Mouse (Mus musculus): ENCODE measurements at regions not wholly inside any gene's neighbourhood (a gene's known extent, or its start where the extent isn't known, plus 50 kb on each side); places are given as distances from the start of the nearest gene placed in this dataset.
A peak's percentile ranks its signal among the peaks of the same experiment; 100 is the strongest.

- no peaks in the 10 kb centered on the region for H3K27me3 ChIP-seq (ENCODE audit: insufficient read depth, low read length)
- no peaks in the 10 kb centered on the region for H3K4me1 ChIP-seq (ENCODE audit: insufficient read depth)
- H3K4me3 ChIP-seq (ENCODE audit: low read depth, low read length), result no peak overlapping the region
- no peaks in the 10 kb centered on the region for H3K36me3 ChIP-seq (ENCODE audit: insufficient read depth)
- TF ChIP-seq CTCF (IDR thresholded peaks at IDR 0.05; ENCODE audit: low read depth), result no peak
- H3K27ac ChIP-seq (ENCODE audit: low read depth), result no peak overlapping the region
- H3K9ac ChIP-seq, result no peak overlapping the region
- H3K4me2 ChIP-seq, result no peak overlapping the region
- 63% methylated on average over 12 of the region's 12 CpGs for WGBS
- DNase-seq (peak; percentile 31), ATAC-seq (ENCODE audit: insufficient read depth) (no peak)
- no peaks in the 10 kb centered on the region for H3K9me3 ChIP-seq (ENCODE audit: low read depth, low read length)
These were observed 334.5 kb upstream of the Klf12 start for GRCm38 (mm10) chr14:100618793-100619655.

GRCm38 (mm10) chr14:100610017-100610760 lies 325.7 kb upstream of the Klf12 start:
- Histone ChIP-seq H3K4me1 (ENCODE audit: insufficient read depth) (no peaks in the 10 kb centered on the region), H3K4me2 (no peak overlapping the region), H3K9me3 (ENCODE audit: low read depth, low read length) (no peaks in the 10 kb centered on the region), H3K27ac (ENCODE audit: low read depth) (peak overlapping the region; percentile 32; the same call in 1 of the 2 replicates), H3K4me3 (ENCODE audit: low read depth, low read length) (no peak overlapping the region), H3K27me3 (ENCODE audit: insufficient read depth, low read length) (no peaks in the 10 kb centered on the region), H3K36me3 (ENCODE audit: insufficient read depth) (no peaks in the 10 kb centered on the region), H3K9ac (no peak overlapping the region)
- peak; percentile 78 for DNase-seq
- peak; percentile 58; the same call in 1 of the 2 replicates for ATAC-seq (ENCODE audit: insufficient read depth)
- no peak for TF ChIP-seq CTCF (IDR thresholded peaks at IDR 0.05; ENCODE audit: low read depth)
- 84% methylated on average over 1 of the region's 1 CpGs for WGBS

GRCm38 (mm10) chr14:100607109-100607508 lies 322.6 kb upstream of the Klf12 start:
- DNase-seq, result peak; percentile 88

GRCm38 (mm10) chr14:100600886-100601451 lies 316.5 kb upstream of the Klf12 start:
- WGBS, result 52% methylated on average over 7 of the region's 7 CpGs
- no peak for ATAC-seq (ENCODE audit: insufficient read depth)
- Histone ChIP-seq H3K27ac (ENCODE audit: low read depth) (no peak overlapping the region), H3K9ac (no peak overlapping the region), H3K4me3 (ENCODE audit: low read depth, low read length) (no peak overlapping the region), H3K4me2 (no peak overlapping the region), H3K4me1 (ENCODE audit: insufficient read depth) (no peaks in the 10 kb centered on the region), H3K27me3 (ENCODE audit: insufficient read depth, low read length) (no peaks in the 10 kb centered on the region), H3K36me3 (ENCODE audit: insufficient read depth) (no peaks in the 10 kb centered on the region), H3K9me3 (ENCODE audit: low read depth, low read length) (no peaks in the 10 kb centered on the region)
- TF ChIP-seq CTCF (IDR thresholded peaks at IDR 0.05; ENCODE audit: low read depth), result no peak
- no peak for DNase-seq

More at GRCm38 (mm10) chr14:100607109-100607508, 322.6 kb upstream of the Klf12 start:
- no peak for TF ChIP-seq CTCF (IDR thresholded peaks at IDR 0.05; ENCODE audit: low read depth)
- Histone ChIP-seq H3K4me2 (no peak overlapping the region), H3K4me1 (ENCODE audit: insufficient read depth) (no peaks in the 10 kb centered on the region), H3K9me3 (ENCODE audit: low read depth, low read length) (no peaks in the 10 kb centered on the region), H3K36me3 (ENCODE audit: insufficient read depth) (no peaks in the 10 kb centered on the region), H3K27ac (ENCODE audit: low read depth) (no peak overlapping the region), H3K9ac (no peak overlapping the region), H3K27me3 (ENCODE audit: insufficient read depth, low read length) (no peaks in the 10 kb centered on the region), H3K4me3 (ENCODE audit: low read depth, low read length) (no peak overlapping the region)
- WGBS, result 74% methylated on average over 4 of the region's 4 CpGs
- ATAC-seq (ENCODE audit: insufficient read depth), result peak; percentile 69; the same call in 1 of the 2 replicates

- TF ChIP-seq CTCF (IDR thresholded peaks at IDR 0.05; ENCODE audit: low read depth), result no peak
- ATAC-seq (ENCODE audit: insufficient read depth), result no peak
- no peak for DNase-seq
- Histone ChIP-seq H3K36me3 (ENCODE audit: insufficient read depth) (no peaks in the 10 kb centered on the region), H3K27me3 (ENCODE audit: insufficient read depth, low read length) (no peaks in the 10 kb centered on the region), H3K4me3 (ENCODE audit: low read depth, low read length) (no peak overlapping the region), H3K9me3 (ENCODE audit: low read depth, low read length) (no peaks in the 10 kb centered on the region), H3K9ac (no peak overlapping the region), H3K4me2 (no peak overlapping the region), H3K27ac (ENCODE audit: low read depth) (no peak overlapping the region), H3K4me1 (ENCODE audit: insufficient read depth) (no peaks in the 10 kb centered on the region)
These were observed 285.5 kb upstream of the Klf12 start for GRCm38 (mm10) chr14:100570026-100570425.

DNA sequence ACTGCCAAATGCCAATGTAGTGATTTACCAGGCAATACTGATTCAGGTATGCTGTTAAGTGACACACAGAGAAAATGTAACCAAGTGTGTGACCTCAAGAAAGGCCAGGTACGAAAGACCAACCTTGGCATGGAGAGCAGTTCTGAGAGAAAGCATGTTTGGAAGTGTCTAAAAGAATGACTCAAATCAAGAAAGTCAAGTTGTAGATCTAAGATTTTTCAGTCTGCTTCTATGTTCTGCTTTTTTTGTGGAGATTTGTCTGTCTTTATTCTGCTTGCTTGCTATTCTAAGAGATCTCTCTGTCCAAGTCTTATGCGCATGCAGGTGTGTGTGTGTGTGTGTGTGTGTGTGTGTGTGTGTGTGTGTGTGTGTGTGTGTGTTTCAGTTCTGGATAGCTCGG lies 277.4 kb upstream of the Klf12 start:
- 81% methylated on average over 3 of the region's 3 CpGs for WGBS
- no peaks in the 10 kb centered on the region for H3K27me3 ChIP-seq (ENCODE audit: insufficient read depth, low read length)
- H3K4me3 ChIP-seq (ENCODE audit: low read depth, low read length), result no peak overlapping the region
- no peaks in the 10 kb centered on the region for H3K36me3 ChIP-seq (ENCODE audit: insufficient read depth)
- DNase-seq (no peak), ATAC-seq (ENCODE audit: insufficient read depth) (no peak)
- no peaks in the 10 kb centered on the region for H3K4me1 ChIP-seq (ENCODE audit: insufficient read depth)
- H3K9me3 ChIP-seq (ENCODE audit: low read depth, low read length), result no peaks in the 10 kb centered on the region
- H3K4me2 ChIP-seq, result no peak overlapping the region
- no peak overlapping the region for H3K9ac ChIP-seq
- TF ChIP-seq CTCF (IDR thresholded peaks at IDR 0.05; ENCODE audit: low read depth), result no peak
- H3K27ac ChIP-seq (ENCODE audit: low read depth), result no peak overlapping the region

DNA sequence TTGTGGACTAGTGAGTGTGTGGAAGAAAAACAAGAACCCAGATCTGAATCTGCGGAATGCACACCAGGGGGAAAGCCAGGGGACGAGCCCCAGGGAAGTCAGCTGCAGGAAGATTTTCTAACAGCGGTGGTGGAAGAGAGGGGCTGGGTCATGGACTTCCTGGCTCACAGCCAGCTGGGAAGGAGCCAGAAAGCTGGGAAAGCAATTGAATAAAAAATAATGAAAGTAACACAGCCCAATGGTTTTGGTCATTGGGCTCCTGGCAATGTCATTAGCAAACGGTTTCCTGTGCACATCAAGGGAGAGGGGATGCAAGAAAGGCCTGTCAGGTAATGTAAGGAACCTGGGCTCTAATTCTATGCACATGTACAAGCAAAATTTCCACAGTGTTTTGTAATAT lies 273.9 kb upstream of the Klf12 start:
- Histone ChIP-seq H3K4me3 (ENCODE audit: low read depth, low read length) (no peak overlapping the region), H3K27ac (ENCODE audit: low read depth) (no peak overlapping the region), H3K9me3 (ENCODE audit: low read depth, low read length) (no peaks in the 10 kb centered on the region), H3K27me3 (ENCODE audit: insufficient read depth, low read length) (no peaks in the 10 kb centered on the region), H3K9ac (no peak overlapping the region), H3K4me2 (peak overlapping the region; percentile 44), H3K4me1 (ENCODE audit: insufficient read depth) (no peaks in the 10 kb centered on the region), H3K36me3 (ENCODE audit: insufficient read depth) (no peaks in the 10 kb centered on the region)
- DNase-seq, result peak; percentile 90
- peak; percentile 25; the same call in 1 of the 2 replicates for TF ChIP-seq CTCF (IDR thresholded peaks at IDR 0.05; ENCODE audit: low read depth)
- ATAC-seq (ENCODE audit: insufficient read depth), result peak; percentile 88
- 7% methylated on average over 4 of the region's 4 CpGs for WGBS

Data from lung, embryonic 14.5 days (tissue).